Mouse (Mus musculus): ENCODE data around the gene Jph2.

Jph2 gene

DNA sequence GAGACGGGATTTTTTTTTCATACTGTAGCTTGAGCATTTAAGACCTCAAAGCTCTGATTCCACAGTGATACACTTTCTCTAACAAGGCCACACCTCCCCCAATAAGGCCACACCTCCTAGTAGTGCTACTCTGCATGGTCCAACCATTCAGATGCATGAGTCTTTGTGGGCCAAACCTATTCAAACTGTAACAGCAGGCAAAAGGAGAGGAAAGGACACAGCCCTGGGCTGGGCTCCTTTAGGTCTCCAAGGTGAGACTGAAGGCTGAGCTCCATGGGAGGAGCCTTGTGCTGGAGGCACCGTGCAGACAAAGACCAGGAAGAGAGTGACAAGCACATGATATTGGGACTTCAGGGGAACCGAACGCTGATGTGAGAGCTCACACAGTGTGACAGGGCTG is 80.5 kb downstream of the Jph2 start:
- DNase-seq (ENCODE audit: extremely low spot score, low spot score), result no peak

DNA sequence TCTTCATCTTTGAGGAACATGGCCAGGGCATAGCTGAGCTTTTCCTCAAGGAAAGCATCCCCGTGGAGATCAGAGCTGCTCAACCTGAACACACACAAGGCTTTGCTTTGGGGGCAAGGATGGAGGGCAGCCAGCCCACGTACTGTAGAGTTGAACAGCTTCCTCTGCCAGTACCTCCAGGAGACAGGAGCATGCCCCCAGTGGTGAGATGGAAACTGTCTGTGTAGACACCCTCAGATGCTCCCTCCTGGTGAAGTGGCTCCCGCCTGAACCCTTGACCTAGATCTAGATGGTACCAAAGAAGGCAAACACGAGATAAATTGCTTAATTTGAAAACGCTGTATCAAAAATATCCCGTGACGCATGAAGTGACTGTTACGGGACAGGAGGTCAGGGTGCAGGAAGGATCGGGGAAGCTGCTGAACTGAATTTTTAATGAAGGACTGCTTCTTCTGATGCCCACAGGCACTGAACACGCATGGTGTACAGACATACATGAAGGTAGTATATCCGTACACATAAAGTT is 87.6 kb downstream of the Jph2 start:
- DNase-seq (ENCODE audit: extremely low spot score, low spot score), result no peak

DNA sequence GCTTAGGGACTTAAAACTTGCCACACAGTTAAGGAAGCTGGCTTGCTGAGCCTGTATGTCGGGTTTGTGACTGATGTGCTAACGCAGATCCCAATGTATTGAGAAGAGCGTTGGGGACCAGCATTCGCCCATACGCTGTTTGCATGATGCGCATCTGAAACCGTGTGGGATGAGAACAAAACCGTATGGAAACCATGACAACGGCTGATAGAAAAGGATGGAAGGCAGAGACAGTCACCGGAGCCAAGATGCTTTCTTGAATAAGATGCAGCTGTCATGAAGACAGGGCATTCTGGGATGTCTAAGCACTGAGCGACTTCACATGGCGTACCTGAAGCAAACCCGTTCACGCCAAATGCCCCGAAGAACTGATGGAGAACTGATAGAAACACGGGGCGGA is 88.4 kb downstream of the Jph2 start:
- DNase-seq (ENCODE audit: extremely low spot score, low spot score), result no peak

GRCm38 (mm10) chr2:163303037-163303436 is 94.8 kb downstream of the Jph2 start:
- no peak for DNase-seq (ENCODE audit: extremely low spot score, low spot score)

- no peak for DNase-seq (ENCODE audit: extremely low spot score, low spot score)
These were observed 96.2 kb downstream of the Jph2 start for GRCm38 (mm10) chr2:163301641-163302040.

DNA sequence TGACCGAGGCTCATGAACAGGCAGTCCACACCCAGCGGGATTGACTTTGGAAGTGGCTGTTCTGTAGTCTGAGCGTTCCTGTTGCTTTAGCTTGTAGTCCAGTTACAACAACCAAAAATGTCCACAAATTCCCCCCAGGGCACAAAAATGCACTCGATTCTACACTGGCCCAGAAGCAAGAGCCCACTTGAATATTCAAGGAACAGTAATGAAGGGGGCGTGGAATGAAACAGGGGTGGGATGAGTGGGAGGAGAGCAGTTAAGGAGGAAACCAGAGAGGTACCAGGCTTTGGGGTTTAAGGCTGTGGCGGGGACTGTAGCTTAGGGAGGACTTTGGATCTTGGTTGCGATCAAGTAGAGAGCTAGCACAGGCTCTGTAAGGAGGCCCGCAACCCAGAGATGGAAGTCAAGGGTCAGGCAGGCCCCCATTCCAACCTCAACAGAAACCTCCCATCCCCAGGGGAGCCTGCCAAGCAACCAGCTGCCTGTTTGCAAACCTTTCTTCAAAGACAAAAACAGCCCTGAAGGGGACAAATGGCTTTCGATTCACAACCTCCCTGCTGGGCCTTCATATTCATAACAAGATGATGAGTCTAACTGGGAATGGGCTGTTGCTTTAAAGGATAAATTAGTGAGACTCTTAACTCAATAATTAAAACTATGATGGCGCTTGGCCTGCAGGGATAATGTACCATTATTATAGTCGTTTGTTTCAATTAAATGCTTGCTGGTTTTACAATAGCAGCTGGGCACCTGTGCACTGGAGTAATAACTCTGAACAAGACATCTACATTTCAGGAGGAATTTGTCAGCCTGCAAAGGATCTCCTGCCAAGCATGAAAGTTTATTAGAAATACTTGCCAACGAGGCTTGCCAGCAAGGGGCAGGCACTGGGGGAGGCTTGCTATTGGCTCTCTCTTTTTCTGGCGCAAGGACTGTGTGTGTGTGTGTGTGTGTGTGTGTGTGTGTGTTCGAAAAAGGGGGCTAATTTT is 97.4 kb downstream of the Jph2 start:
- no peak for DNase-seq (ENCODE audit: extremely low spot score, low spot score)

- no peak for DNase-seq (ENCODE audit: extremely low spot score, low spot score)
These were observed 100.7 kb downstream of the Jph2 start for GRCm38 (mm10) chr2:163296999-163297630.

GRCm38 (mm10) chr2:163288881-163289379 is 108.9 kb downstream of the Jph2 start:
- DNase-seq (ENCODE audit: extremely low spot score, low spot score), result peak; percentile 68

All from neural tube, embryonic 10.5 days (tissue).